Mouse (Mus musculus) forebrain, embryonic 11.5 days (tissue): ENCODE results near the gene Fam193a. TPM values are rescaled to one million over a fixed set of nuclear protein-coding genes. Genes with fewer than 3 reads are reported as not detected.

Source experiments
- ATAC-seq: fragments of 200-750 bp; cut with Nextera tagmentation; replicated peaks from 2 replicates; pipeline ENCODE4 v1.8.0; 2017; ENCODE audit warnings: moderate TSS enrichment; ENCODE audit not compliant: low FRiP score
- DNase-seq: peaks from one replicate; pipeline ENCODE4 v3.0.0-alpha.2; 2017; ENCODE audit warnings: low spot score
- H3K27ac ChIP-seq: fragments of 300-500 bp; sonication (generic); 2 replicates; pipeline ENCODE4 v1.5.1; 2014; ENCODE audit warnings: low read depth, low read length
- H3K27me3 ChIP-seq: fragments of 300-500 bp; sonication (generic); 2 replicates; pipeline ENCODE4 v1.6.1; 2014; ENCODE audit warnings: mild to moderate bottlenecking, low read length, mixed read lengths; ENCODE audit not compliant: control insufficient read depth, insufficient read depth
- H3K36me3 ChIP-seq: fragments of 300-500 bp; sonication (generic); 2 replicates; pipeline ENCODE4 v1.6.1; 2014; ENCODE audit warnings: mild to moderate bottlenecking, low read length, moderate library complexity, mixed read lengths; ENCODE audit not compliant: control insufficient read depth, insufficient read depth
- H3K4me1 ChIP-seq: fragments of 300-500 bp; sonication (generic); replicated peaks from 2 replicates; pipeline ENCODE4 v1.6.1; 2014; ENCODE audit warnings: low read length, mixed read lengths; ENCODE audit not compliant: control insufficient read depth, insufficient read depth
- H3K4me2 ChIP-seq: fragments of 300-500 bp; sonication (generic); 2 replicates; pipeline ENCODE4 v1.6.1; 2014; ENCODE audit warnings: low read depth, mild to moderate bottlenecking, low read length, moderate library complexity, mixed read lengths; ENCODE audit not compliant: severe bottlenecking
- H3K4me3 ChIP-seq: fragments of 300-500 bp; sonication (generic); 2 replicates; pipeline ENCODE4 v1.5.1; 2014; ENCODE audit warnings: low read depth, low read length
- H3K9ac ChIP-seq: fragments of 300-500 bp; sonication (generic); 2 replicates; pipeline ENCODE4 v1.6.1; 2014; ENCODE audit warnings: low read length
- H3K9me3 ChIP-seq: fragments of 300-500 bp; sonication (generic); 2 replicates; pipeline ENCODE4 v1.6.1; 2016; ENCODE audit warnings: low read length, mixed read lengths; ENCODE audit not compliant: control insufficient read depth
- WGBS: fragments of 180-500 bp; shearing (Covaris S2); extraction: QIAGEN DNeasy Blood & Tissue Kit; methylation state at CpG from one replicate; pipeline ENCODE4 v1.1.7; 2014; 5-methylcytosine and 5-hydroxymethylcytosine counted together
- polyA plus RNA-seq: library from polyadenylated mRNA; unstranded; fragments of >200 nt; fragmentation: Nextera tagmentation; extraction: Ambion mirVana; gene quantifications from 2 replicates; pipeline ENCODE4 v1.2.1, GENCODE M21; 2014

Fam193a gene
- 19.6 TPM in 2 replicates for polyA plus RNA-seq

- peak within 1 kb of the TSS; percentile 97 for H3K4me3 ChIP-seq
- no peaks in the 10 kb centered on the region for H3K9me3 ChIP-seq
- H3K27me3 ChIP-seq, result no peaks in the 10 kb centered on the region
- no peaks in the 10 kb centered on the region for H3K36me3 ChIP-seq
- peak within 1 kb of the TSS; percentile 84 for H3K9ac ChIP-seq
- H3K4me1 ChIP-seq, result peaks cover 7% of the 10 kb centered on the region; the same call in 1 of the 2 replicates
- WGBS, result under 1% methylated on average over 54 of the region's 64 CpGs
- DNase-seq, result peak; percentile 99
- peak within 1 kb of the TSS; percentile 63 for H3K27ac ChIP-seq
- peak within 1 kb of the TSS; percentile 63 for H3K4me2 ChIP-seq
- peak; percentile 100 for ATAC-seq
These were observed at the start of gene Fam193a for GRCm38 (mm10) chr5:34369341-34370021. Gene Fam193a (plus strand): TSS chr5:34369933.

GRCm38 (mm10) chr5:34321236-34321635, 48.5 kb upstream of the Fam193a start:
- ATAC-seq (no peak), DNase-seq (no peak)
- Histone ChIP-seq H3K9ac (no peak overlapping the region), H3K4me2 (no peak overlapping the region), H3K27ac (no peak overlapping the region), H3K9me3 (no peaks in the 10 kb centered on the region), H3K4me1 (peaks cover under 1% of the 10 kb centered on the region), H3K4me3 (no peak overlapping the region), H3K36me3 (no peaks in the 10 kb centered on the region), H3K27me3 (no peaks in the 10 kb centered on the region)
- 92% methylated on average over 4 of the region's 4 CpGs for WGBS

- no peaks in the 10 kb centered on the region for H3K27me3 ChIP-seq
- no peak for ATAC-seq
- no peak overlapping the region for H3K4me3 ChIP-seq
- no peaks in the 10 kb centered on the region for H3K36me3 ChIP-seq
- peaks cover 7% of the 10 kb centered on the region for H3K4me1 ChIP-seq
- no peak overlapping the region for H3K9ac ChIP-seq
- H3K9me3 ChIP-seq, result no peaks in the 10 kb centered on the region
- no peak for DNase-seq
- H3K4me2 ChIP-seq, result no peak overlapping the region
- H3K27ac ChIP-seq, result no peak overlapping the region
These were observed 44.4 kb upstream of the Fam193a start for GRCm38 (mm10) chr5:34325286-34325685.

GRCm38 (mm10) chr5:34326249-34326691, 43.5 kb upstream of the Fam193a start:
- H3K4me2 ChIP-seq, result peak overlapping the region; percentile 44; the same call in 1 of the 2 replicates
- ATAC-seq (peak; percentile 21; the same call in 1 of the 2 replicates), DNase-seq (no peak)
- no peaks in the 10 kb centered on the region for H3K36me3 ChIP-seq
- H3K4me3 ChIP-seq, result no peak overlapping the region
- H3K4me1 ChIP-seq, result peaks cover 7% of the 10 kb centered on the region
- no peaks in the 10 kb centered on the region for H3K27me3 ChIP-seq
- no peaks in the 10 kb centered on the region for H3K9me3 ChIP-seq
- no peak overlapping the region for H3K27ac ChIP-seq
- H3K9ac ChIP-seq, result no peak overlapping the region
- WGBS, result 20% methylated on average over 4 of the region's 4 CpGs

- no peaks in the 10 kb centered on the region for H3K27me3 ChIP-seq
- H3K9ac ChIP-seq, result peak overlapping the region; percentile 55
- peak overlapping the region; percentile 17 for H3K4me3 ChIP-seq
- ATAC-seq (peak; percentile 70), DNase-seq (peak; percentile 74)
- no peaks in the 10 kb centered on the region for H3K36me3 ChIP-seq
- H3K4me2 ChIP-seq, result peak overlapping the region; percentile 44
- 13% methylated on average over 30 of the region's 31 CpGs for WGBS
- no peak overlapping the region for H3K27ac ChIP-seq
- H3K9me3 ChIP-seq, result no peaks in the 10 kb centered on the region
- H3K4me1 ChIP-seq, result peaks cover 7% of the 10 kb centered on the region
These were observed 42.7 kb upstream of the Fam193a start for GRCm38 (mm10) chr5:34326875-34327576.

GRCm38 (mm10) chr5:34330136-34330535, 39.6 kb upstream of the Fam193a start:
- WGBS, result 85% methylated on average over 2 of the region's 2 CpGs
- no peaks in the 10 kb centered on the region for H3K36me3 ChIP-seq

GRCm38 (mm10) chr5:34334081-34334480, 35.7 kb upstream of the Fam193a start:
- H3K36me3 ChIP-seq, result no peaks in the 10 kb centered on the region

More at GRCm38 (mm10) chr5:34330136-34330535, 39.6 kb upstream of the Fam193a start:
- ATAC-seq (no peak), DNase-seq (no peak)
- Histone ChIP-seq H3K4me1 (peaks cover 7% of the 10 kb centered on the region), H3K4me2 (no peak overlapping the region), H3K9me3 (no peaks in the 10 kb centered on the region), H3K9ac (no peak overlapping the region), H3K27ac (no peak overlapping the region), H3K27me3 (no peaks in the 10 kb centered on the region), H3K4me3 (no peak overlapping the region)

GRCm38 (mm10) chr5:34335539-34336096, 34.1 kb upstream of the Fam193a start:
- H3K27ac ChIP-seq, result peak overlapping the region; percentile 54
- DNase-seq, result no peak
- ATAC-seq, result no peak; the same call in 1 of the 2 replicates
- no peaks in the 10 kb centered on the region for H3K36me3 ChIP-seq
- H3K4me1 ChIP-seq, result no peaks in the 10 kb centered on the region; the same call in 1 of the 2 replicates
- H3K4me2 ChIP-seq, result peak overlapping the region; percentile 85
- H3K9me3 ChIP-seq, result no peaks in the 10 kb centered on the region
- H3K4me3 ChIP-seq, result peak overlapping the region; percentile 98
- 3% methylated on average over 21 of the region's 21 CpGs for WGBS
- H3K27me3 ChIP-seq, result no peaks in the 10 kb centered on the region
- peak overlapping the region; percentile 95 for H3K9ac ChIP-seq

More at GRCm38 (mm10) chr5:34334081-34334480, 35.7 kb upstream of the Fam193a start:
- no peak for ATAC-seq
- H3K9ac ChIP-seq, result no peak overlapping the region
- no peak for DNase-seq
- no peak overlapping the region for H3K27ac ChIP-seq
- H3K4me3 ChIP-seq, result no peak overlapping the region
- no peak overlapping the region for H3K4me2 ChIP-seq
- 97% methylated on average over 1 of the region's 1 CpGs for WGBS
- H3K9me3 ChIP-seq, result no peaks in the 10 kb centered on the region
- no peaks in the 10 kb centered on the region; the same call in 1 of the 2 replicates for H3K4me1 ChIP-seq
- H3K27me3 ChIP-seq, result no peaks in the 10 kb centered on the region
